Mouse (Mus musculus) testis, adult 2 months (tissue): ENCODE data around the gene Suclg2.

Experiments
- CTCF ChIP-seq: fragments of 200-500 bp; IDR thresholded peaks from 2 replicates; pipeline ENCODE4 v1.5.1; 2012; ENCODE audit warnings: low read depth, mild to moderate bottlenecking, inconsistent platforms, low read length, moderate library complexity; ENCODE audit not compliant: control insufficient read depth, insufficient read depth, insufficient replicate concordance
- POLR2A ChIP-seq: fragments of 200-500 bp; IDR thresholded peaks from 2 replicates; pipeline ENCODE4 v1.6.1; 2012; ENCODE audit warnings: low read depth, mild to moderate bottlenecking, inconsistent platforms, low read length, moderate library complexity; ENCODE audit not compliant: control insufficient read depth

GRCm38 (mm10) chr6:95551000-95551399, 167.6 kb downstream of the Suclg2 start:
- TF ChIP-seq POLR2A = no peak
- TF ChIP-seq CTCF = no peak
